Mouse (Mus musculus): Measurements from ENCODE around the gene Idnk. TPM values are rescaled to one million over a fixed set of nuclear protein-coding genes. Genes with fewer than 3 reads are reported as not detected.

Idnk gene
- polyA plus RNA-seq (2015; fragmentation: Nextera tagmentation; extraction: Ambion mirVana): 18.1 and 21.0 TPM in 2 replicates

GRCm38 (mm10) chr13:58157447-58158098, at the start of gene Idnk:
Gene Idnk, plus strand, starts transcription at chr13:58157649.

GRCm38 (mm10) chr13:58113061-58113900, 44.2 kb upstream of the Idnk start, which contains the start of gene Klhl3:
Gene Klhl3, minus strand, starts transcription at chr13:58113592.

DNA sequence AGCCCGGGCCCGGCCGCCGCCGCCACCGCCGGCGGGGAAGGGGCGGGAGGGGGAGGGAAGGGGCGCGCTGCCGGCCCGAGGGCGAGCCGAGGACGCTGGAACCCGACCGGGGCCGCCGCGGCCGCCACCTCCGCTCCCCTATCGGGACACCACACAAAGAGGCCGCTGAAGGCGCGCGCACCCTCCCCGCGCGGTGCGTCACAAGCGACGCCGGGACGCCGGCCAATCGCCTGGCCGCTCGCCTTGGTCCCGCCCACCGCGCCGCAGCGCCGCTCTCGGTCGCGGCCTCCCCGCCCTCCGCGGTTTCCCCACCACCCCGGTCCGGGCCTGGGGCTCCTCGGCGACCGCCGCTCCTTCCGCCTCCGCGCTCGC, 29.1 kb upstream of the Idnk start, which contains the start of gene Hnrnpa0:
Gene Hnrnpa0, minus strand, starts transcription at position 161 of the 372 bp plus-strand sequence.

Other genes with a start within 250 kb of the Idnk start
- 0.07 and 0.10 TPM in 2 replicates for gene Spock1, start 249.3 kb upstream of the Idnk start, polyA plus RNA-seq (2015; fragmentation: Nextera tagmentation; extraction: Ambion mirVana)
- gene Klhl3, start 44.1 kb upstream of the Idnk start, polyA plus RNA-seq (2015; fragmentation: Nextera tagmentation; extraction: Ambion mirVana): 4.3 and 5.7 TPM in 2 replicates
- gene Hnrnpa0, start 29.1 kb upstream of the Idnk start, polyA plus RNA-seq (2015; fragmentation: Nextera tagmentation; extraction: Ambion mirVana): 17.7 and 21.0 TPM in 2 replicates
- gene Ubqln1, start 58.0 kb downstream of the Idnk start, polyA plus RNA-seq (2015; fragmentation: Nextera tagmentation; extraction: Ambion mirVana): 56.6 and 66.3 TPM in 2 replicates
- 26.2 and 30.7 TPM in 2 replicates for gene Gkap1, start 118.0 kb downstream of the Idnk start, polyA plus RNA-seq (2015; fragmentation: Nextera tagmentation; extraction: Ambion mirVana)
- 0.19 TPM in 2 replicates for gene Kif27, start 201.5 kb downstream of the Idnk start, polyA plus RNA-seq (2015; fragmentation: Nextera tagmentation; extraction: Ambion mirVana)
- 24.3 and 27.2 TPM in 2 replicates for gene 2210016F16Rik, start 227.6 kb downstream of the Idnk start, polyA plus RNA-seq (2015; fragmentation: Nextera tagmentation; extraction: Ambion mirVana)
- gene Rmi1, start 244.6 kb downstream of the Idnk start, polyA plus RNA-seq (2015; fragmentation: Nextera tagmentation; extraction: Ambion mirVana): 10.1 and 11.0 TPM in 2 replicates
- gene Hnrnpk, start 245.7 kb downstream of the Idnk start, polyA plus RNA-seq (2015; fragmentation: Nextera tagmentation; extraction: Ambion mirVana): 484 and 551 TPM in 2 replicates

Data from skeletal muscle tissue, postnatal 0 days (tissue).